Mouse (Mus musculus): Measurements from ENCODE around the gene Hexim1.

Gene Hexim1

DNA sequence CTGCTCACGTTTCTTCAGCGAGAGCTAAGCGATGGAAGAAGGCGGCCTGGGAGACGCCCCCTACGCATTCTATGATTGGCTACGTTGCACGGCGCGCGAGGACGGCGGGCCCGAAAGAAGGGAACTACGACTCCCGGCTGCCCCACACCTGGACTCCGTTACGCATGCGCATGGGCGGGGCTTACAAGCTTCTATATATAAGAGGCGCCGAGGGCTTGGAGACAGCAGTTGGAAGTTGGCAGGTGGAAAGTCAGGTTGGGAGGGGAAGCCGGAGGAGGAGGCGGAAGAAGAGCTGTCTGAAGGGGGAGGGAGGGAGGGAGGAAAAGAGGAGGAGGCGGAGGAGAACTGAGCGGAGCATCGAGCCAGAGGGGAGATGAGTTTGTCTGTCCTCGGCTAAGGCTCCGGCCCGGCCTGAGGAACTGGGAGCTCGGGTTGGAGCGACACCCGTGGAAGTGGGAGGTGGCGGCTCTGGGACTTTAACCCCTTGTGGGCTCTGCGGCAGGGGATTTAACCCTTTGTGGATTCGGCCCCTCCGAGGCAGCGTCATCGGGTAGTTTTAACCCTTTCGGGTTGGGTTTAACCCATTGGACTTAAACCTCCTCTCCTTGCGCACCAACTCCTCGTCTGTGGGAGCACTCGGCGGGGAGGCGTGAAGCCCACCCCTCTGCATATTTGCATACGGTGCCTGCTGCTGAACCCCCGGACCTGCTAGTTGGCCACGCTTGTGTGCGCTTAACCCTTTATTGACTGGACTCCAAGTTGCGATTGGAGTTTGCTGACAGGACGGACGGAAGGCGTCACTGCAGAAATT lies at the start of gene Hexim1:
Gene Hexim1 (plus strand): TSS at position 224 of the 811 bp plus-strand sequence.
- peak; percentile 100 for DNase-seq (ENCODE audit: low spot score in 2 of 2)

DNA sequence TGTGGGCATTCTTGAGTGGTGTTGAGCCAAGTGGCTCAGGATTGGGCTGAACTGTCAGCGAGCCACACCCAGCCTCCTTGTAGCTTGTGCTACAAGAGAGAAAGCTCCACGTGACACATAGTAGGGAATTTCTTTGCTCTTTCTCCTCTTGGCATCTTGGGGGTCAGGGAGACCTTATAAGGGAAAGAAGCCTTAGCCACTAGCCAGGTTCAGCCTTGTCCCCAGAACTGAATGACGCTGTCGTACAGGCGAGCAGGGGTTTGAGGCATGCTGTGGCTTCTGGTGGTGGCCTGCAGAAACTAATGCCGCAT lies 49.0 kb upstream of the Hexim1 start:
- no peak for DNase-seq (ENCODE audit: low spot score in 2 of 2)

DNA sequence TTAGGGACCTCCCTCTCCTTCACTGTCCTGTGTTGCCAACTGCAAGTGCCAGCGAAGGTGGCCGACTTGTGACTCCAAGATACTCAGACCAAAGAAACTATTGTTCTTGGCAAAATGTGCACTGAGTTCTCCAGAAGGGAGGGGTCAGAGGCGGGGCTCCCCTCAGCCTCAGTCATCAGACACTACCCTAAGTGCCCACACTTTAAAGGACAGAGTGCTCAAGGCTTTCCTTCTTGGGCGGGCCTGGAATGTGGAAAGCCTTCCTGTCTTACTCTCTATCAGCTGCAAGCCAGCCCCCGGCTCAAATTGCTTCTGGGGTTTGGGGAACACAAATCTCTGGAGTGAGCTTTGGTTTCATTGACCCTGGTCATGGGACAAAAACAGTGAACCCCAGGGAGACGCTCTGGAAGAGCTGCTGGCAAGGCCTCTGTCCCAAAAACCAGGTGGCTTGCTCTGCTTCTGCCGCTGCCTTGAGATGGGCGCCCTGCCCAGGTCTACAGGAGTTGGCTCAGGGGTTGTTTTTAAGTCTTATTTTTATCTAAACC lies 48.5 kb upstream of the Hexim1 start:
- no peak for DNase-seq (ENCODE audit: low spot score in 2 of 2)

DNA sequence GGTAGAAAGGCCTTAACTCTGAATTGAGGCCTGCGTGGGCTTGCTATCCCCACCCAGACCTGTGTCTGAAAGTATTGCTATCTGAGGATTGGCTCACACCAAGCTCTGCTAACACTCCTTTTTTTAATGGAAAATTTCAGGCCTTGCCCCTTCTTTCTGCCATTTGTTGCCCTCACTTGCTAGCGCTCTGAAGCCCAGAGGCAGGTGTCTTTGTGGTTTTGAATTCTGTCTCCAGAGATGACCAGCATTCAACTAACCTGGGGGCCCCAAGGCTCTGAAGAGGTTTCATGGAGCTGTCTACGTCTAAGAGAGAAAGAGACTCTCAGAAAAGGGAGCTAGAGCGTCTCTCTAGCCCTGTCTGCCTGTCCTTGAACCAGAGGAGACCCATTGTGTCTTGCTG lies 47.8 kb upstream of the Hexim1 start:
- DNase-seq (ENCODE audit: low spot score in 2 of 2): peak in 1 of 2 experiments; percentile 17

DNA sequence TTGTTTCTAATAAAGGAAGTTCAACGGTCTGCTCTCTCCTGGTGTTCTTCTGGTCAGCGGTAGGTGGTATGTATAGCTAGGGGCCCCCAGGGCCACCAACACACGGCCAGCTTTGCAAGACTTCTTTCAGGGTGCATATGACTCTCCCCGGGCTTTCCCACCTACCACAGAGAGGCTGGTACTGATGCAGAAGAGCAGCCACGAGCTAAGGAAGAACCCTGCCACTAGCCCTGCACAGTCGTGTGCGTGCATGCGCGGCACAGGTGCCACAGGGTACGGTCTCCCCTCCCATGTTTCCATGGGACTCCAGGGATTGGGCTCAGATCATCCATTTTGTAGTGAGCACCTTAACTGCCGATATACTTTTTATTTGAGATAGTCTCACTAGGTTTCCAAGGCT lies 47.1 kb upstream of the Hexim1 start:
- no peak for DNase-seq (ENCODE audit: low spot score in 2 of 2)

GRCm38 (mm10) chr11:103069731-103070130 lies 46.3 kb upstream of the Hexim1 start:
- peak in 1 of 2 experiments; percentile 16 for DNase-seq (ENCODE audit: low spot score in 2 of 2)

DNA sequence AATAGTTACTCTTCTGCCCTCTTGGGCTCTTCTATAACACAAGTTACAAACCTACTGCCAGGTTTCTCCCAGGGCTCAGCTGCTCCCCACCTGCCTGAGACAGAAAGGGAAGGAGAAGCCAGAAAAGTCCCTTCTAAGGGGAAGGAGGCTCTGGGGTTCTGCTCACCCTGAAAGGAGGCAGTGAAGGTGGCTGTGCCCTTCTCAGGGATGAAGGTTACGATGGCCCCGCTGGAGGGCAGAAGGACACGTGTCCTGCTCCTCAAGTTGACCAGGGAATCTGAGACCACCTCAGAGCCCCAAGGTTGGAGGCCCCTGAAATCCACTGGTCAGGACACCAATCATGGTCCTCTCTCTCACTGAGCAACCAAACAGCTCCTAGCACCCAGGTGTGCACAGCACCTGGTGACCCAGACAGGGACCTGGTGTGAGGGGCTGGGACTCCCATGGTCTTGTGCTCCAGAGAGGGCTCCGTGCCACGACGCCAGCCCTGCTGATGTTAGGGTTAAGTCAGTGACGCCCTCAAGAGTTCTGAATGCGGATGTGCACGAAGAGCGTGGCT lies 45.6 kb upstream of the Hexim1 start:
- no peak for DNase-seq (ENCODE audit: low spot score in 2 of 2)

- DNase-seq (ENCODE audit: low spot score in 2 of 2): no peak
Observed at GRCm38 (mm10) chr11:103073671-103074070, 42.4 kb upstream of the Hexim1 start.

GRCm38 (mm10) chr11:103074121-103074650 lies 41.8 kb upstream of the Hexim1 start:
- DNase-seq (ENCODE audit: low spot score in 2 of 2): no peak

DNA sequence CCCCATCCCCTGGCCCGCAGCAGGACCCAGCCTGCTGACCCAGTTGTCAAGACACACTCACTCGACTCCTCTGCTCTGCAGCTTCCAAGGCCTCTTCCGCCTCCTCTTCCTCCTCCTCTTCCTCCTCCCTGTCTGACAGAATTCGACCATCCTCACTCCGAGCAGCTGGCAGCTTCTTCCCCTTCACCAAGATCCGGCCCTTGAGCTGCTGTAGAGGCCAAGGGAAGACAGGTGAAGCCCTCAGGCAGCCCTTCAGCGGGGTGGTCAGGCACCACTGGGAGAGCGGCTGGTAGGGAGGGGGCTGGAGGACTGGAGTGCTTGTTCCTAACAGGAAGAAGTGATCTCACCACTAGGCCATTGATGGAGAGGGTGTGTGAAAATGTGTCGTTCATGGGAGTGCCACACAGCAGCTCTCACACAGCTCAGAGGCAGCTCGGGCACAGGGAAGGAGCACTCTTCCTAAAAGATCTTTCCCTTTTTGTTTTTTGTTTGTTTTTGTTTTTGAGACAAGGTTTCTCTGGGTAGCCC lies 41.2 kb upstream of the Hexim1 start:
- DNase-seq (ENCODE audit: low spot score in 2 of 2): no peak

DNA sequence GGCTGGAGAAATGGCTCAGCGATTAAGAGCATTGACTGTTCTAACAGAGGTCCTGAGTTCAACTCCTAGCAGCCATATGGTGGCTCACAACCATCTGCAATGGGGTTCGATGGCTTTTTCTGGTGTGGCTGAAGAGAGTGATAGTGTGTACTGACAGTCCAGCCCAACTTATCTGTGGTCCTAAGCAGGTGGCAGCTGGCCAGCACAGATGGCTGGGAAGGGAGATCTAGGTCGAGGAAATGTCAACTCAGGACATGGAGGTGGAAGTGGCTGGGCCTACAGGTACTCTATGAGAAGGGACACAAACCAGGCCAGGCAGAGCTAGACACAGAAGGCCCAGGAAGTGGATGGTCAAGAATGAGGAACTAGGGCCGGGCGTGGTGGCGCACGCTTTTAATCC lies 40.0 kb upstream of the Hexim1 start:
- DNase-seq (ENCODE audit: low spot score in 2 of 2): no peak

GRCm38 (mm10) chr11:103076581-103076980 lies 39.5 kb upstream of the Hexim1 start:
- DNase-seq (ENCODE audit: low spot score in 2 of 2): no peak

DNA sequence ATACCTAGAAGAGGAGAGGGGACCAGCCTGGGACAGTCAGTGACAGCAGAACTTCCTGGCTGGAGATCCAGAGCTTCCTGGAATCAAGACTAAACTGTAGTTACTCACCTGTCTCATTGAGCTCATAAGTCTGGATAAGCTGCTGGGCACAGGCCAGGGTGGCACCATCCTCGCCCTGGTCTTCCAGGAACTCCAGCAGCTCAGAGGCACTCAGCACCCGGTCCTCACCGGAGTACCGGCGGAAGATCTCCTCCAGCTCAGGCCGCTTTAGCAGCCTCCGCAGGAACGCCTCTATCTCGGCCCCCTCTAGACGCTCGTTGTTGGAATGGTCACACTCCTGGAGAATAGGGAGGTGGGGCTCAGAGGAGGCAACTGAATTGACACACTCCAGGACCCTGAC lies 37.9 kb upstream of the Hexim1 start:
- no peak for DNase-seq (ENCODE audit: low spot score in 2 of 2)

- no peak for DNase-seq (ENCODE audit: low spot score in 2 of 2)
Observed at GRCm38 (mm10) chr11:103080323-103081091, 35.5 kb upstream of the Hexim1 start.

GRCm38 (mm10) chr11:103081631-103082030 lies 34.4 kb upstream of the Hexim1 start:
- no peak for DNase-seq (ENCODE audit: low spot score in 2 of 2)

DNA sequence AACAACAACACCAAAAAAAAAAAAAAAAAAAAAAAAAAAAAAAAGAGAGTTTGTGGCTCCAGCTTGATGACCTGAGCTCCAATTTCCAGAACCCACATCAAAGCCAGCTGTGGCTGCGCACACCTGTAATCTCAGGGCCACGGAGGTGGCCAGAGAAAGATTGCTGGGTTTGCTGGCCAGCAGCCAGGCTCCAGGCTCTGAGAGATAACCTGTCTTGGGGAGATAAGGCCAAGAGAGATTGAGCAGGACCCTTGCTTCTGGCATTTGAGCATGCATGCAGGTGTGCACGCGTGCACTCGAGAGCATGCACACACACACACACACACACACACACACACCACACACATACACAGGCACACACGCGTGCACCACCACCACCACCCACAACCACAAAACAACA lies 22.7 kb upstream of the Hexim1 start:
- DNase-seq (ENCODE audit: low spot score in 2 of 2): no peak

DNA sequence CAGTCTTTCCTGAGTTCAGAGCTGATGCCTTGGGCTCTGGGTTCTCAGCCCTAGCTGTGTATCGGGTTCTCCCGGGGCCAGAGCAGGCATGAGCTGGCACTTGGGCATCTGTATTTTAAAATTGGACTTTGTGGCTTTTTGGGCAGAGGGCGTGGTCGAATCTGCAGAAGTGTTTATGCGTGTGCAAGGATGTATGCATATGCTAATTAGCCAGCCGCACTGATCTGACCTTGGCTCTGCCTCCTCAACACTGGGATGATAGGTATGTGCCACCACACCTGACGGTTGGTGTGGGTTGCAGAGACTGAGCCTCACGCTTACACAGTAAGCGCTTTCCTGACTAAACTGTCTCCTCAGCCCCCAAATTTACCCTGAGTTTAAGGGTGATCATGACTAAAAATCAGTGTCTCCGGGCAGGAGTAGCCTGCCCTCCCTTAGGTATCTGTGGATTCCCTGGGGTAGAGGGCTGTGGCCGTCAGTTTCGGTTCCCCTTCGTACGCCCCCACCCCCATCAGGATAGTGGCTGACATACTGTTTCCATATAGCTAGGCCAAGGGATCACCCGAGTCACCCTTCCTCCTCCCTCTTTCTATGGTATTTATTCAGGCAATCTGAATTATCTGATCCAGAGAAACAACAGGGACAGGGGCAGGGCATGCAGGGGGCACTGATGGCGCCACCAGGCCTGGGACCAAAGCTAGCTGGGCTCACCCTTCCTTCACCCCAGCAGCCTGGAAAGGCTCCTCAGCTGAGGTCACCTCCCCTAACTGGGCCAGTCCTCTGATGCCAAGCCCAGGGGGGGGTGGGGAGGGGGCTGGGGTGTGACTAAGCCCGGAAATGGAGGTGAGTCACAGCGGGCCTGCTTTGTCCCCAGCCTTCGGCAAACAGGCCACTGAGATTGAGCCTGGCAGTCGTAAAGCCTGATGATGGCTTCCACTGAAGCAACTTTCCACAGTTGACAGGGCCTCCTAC lies 21.9 kb upstream of the Hexim1 start:
- DNase-seq (ENCODE audit: low spot score in 2 of 2): no peak

DNA sequence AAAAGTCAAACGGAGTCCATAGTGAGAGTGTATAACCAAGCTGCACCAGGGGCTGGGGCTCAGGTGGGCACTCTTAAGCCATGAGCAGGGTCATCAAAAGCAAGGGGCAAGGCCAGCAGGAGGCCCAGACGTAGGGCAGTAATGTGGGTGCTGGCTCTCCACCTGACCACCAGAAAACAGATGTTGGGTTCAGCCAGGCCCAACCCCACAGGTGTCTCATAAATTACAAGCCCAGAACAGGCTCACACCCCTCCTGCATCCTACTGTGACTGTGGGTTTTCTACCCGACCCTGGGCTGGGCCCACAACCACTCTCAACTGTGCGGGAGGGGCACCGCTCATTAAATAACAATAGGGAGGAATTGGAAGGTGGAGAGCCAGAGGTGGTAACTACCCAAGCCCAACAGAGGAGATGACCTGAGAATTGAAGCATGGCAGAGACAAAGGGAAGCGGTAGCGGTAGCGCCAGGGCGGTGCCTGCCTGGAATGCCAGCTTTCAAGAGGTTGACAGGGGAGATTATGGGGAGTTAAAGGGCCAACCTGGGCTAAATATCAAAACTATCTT lies 20.8 kb upstream of the Hexim1 start:
- DNase-seq (ENCODE audit: low spot score in 2 of 2): no peak

- no peak for DNase-seq (ENCODE audit: low spot score in 2 of 2)
Observed at GRCm38 (mm10) chr11:103095801-103096200, 20.2 kb upstream of the Hexim1 start.
